Mouse (Mus musculus) cerebellum, adult 9-11 months (tissue): ENCODE measurements around the gene Glmp.
"Not testable (repeated sequence)": the region's sequence is repeated elsewhere in the genome, so short reads cannot be mapped to it uniquely, and the experiment has no call there.

Experiments used
- DNase-seq: peaks from one replicate; pipeline ENCODE4 v3.0.0; 2022

The Glmp gene

GRCm38 (mm10) chr3:88378599-88378998 is 53.8 kb downstream of the Glmp start, which contains the start of gene Bglap2:
Bglap2 (minus strand) TSS chr3:88378699.
- DNase-seq = not testable (repeated sequence)
